Mouse (Mus musculus): ENCODE measurements around the gene Hist1h4n. TPM values are rescaled to one million over a fixed set of nuclear protein-coding genes. Genes with fewer than 3 reads are reported as not detected.
"Not testable (repeated sequence)": the region's sequence is repeated elsewhere in the genome, so short reads cannot be mapped to it uniquely, and the experiment has no call there.

The Hist1h4n gene
- 32.2 and 38.8 TPM in 2 replicates for polyA plus RNA-seq (2012; rRNA removed)

DNA sequence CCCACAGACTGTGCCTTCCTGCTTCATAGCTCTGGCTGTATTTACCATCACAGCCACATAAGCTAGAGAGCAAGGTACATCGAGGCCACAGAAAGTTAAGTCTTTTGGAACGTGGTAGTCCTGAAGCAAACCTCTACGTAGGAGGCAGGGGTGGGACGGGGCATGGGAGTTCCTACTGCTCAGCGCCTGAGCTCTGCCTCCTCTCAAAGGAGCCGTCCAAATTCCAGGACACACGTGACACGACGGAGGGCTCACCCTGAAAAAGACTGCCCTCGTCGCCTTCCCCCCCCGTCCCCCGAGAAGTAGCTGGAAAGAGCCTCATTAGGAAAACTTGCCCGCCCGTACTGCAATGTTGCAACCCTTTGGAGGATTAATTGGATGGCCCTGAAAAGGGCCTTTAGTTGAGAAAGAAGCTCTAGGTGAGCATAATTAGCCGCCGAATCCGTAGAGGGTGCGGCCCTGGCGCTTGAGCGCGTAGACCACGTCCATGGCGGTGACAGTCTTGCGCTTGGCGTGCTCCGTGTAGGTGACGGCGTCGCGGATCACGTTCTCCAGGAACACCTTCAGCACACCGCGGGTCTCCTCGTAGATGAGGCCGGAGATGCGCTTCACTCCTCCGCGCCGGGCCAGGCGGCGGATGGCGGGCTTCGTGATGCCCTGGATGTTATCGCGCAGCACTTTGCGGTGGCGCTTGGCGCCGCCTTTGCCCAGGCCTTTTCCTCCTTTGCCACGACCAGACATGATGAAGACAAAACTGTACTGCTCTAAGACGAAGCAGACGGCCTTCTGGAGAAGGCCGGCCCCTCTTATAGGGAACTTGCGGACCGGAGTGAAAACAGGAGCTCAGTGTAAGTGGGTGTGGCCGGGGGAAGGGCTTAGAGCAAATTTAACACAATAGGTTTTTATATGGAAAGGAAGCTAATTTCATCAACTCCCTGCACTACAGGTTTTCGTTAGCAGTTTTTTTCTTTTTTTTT, at the start of gene Hist1h4n:
Gene Hist1h4n, minus strand, starts transcription at position 779 of the 977 bp plus-strand sequence.
- H3K27ac ChIP-seq (ENCODE audit: control insufficient read depth, insufficient read depth, low read depth, low read length); H3K4me1 ChIP-seq (ENCODE audit: control insufficient read depth, insufficient read depth, low read length); H3K4me3 ChIP-seq (ENCODE audit: control insufficient read depth, low read depth, low read length); H3K27me3 ChIP-seq (ENCODE audit: control insufficient read depth, insufficient read depth, low read length); H3K36me3 ChIP-seq (ENCODE audit: control insufficient read depth, insufficient read depth, low read length): not testable (repeated sequence)

DNA sequence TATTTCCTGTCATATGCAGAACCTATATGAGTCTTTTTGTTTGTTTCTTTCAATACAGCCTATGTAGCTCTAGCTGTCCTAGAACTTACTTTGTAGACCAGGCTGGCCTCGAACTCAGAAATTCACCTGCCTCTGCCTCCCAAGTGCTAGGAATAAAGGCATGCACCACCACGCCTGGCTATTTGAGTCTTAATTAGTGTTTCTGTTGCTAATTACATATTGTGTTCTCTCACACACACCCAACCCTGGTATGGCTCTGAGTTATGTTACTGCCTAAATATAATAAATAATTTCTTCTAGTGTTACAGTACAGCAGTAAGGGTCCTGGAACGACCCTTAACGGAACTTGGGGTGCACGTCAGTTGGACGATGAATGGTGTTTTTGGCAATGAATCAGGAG, 48.7 kb upstream of the Hist1h4n start:
- H3K4me3 ChIP-seq (ENCODE audit: control insufficient read depth, low read depth, low read length): no peak overlapping the region
- H3K36me3 ChIP-seq (ENCODE audit: control insufficient read depth, insufficient read depth, low read length): no peaks in the 10 kb centered on the region
- no peaks in the 10 kb centered on the region; the same call in 1 of the 2 replicates for H3K4me1 ChIP-seq (ENCODE audit: control insufficient read depth, insufficient read depth, low read length)
- no peaks in the 10 kb centered on the region for H3K27me3 ChIP-seq (ENCODE audit: control insufficient read depth, insufficient read depth, low read length)
- no peak overlapping the region for H3K27ac ChIP-seq (ENCODE audit: control insufficient read depth, insufficient read depth, low read depth, low read length)
- no peak for TF ChIP-seq CTCF (IDR thresholded peaks at IDR 0.05; ENCODE audit: control insufficient read depth, insufficient read depth, insufficient replicate concordance, low read depth, low read length)
- no peak for TF ChIP-seq POLR2A (IDR thresholded peaks at IDR 0.05; ENCODE audit: control insufficient read depth, low read depth, low read length)

DNA sequence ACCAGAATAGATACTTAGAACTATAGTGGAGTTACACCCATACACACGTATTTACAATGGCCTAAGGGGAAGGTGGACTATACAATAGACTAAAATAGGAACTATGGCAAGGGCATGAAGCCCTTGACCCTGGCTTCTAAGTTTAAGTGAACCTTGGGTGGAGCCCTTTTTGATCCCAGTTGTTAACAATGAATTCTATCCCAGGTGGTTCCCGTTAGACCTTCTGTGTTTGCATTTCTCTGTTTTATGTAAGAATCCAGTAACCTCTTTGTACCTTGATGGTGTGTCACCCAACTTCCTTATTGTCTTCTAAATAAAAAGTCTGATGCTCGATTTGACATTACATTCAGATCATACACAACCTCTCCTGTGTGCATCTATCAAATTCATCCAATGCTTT, 33.5 kb upstream of the Hist1h4n start:
- not testable (repeated sequence) for H3K4me1 ChIP-seq (ENCODE audit: control insufficient read depth, insufficient read depth, low read length); H3K36me3 ChIP-seq (ENCODE audit: control insufficient read depth, insufficient read depth, low read length); H3K27ac ChIP-seq (ENCODE audit: control insufficient read depth, insufficient read depth, low read depth, low read length); H3K4me3 ChIP-seq (ENCODE audit: control insufficient read depth, low read depth, low read length); H3K27me3 ChIP-seq (ENCODE audit: control insufficient read depth, insufficient read depth, low read length)

DNA sequence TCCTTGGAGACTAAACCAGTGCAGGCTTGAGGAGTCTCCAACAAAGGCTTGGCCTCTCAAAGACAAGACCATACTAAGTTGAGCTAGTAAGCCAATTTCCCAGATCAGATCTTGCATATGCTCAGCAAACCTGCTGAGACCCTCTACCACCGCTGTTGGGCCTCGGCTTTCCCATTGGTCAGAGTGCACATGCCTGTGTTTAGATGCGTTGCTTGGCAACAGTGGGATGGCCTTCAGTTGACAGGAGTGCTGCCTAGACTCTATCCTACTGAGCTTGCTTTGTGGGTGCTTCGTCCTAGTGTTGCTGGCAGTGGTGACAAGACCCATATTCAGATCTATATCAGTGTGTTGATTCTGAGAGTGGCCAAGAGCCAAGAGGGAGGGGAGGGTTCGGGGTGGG, 29.6 kb upstream of the Hist1h4n start:
- TF ChIP-seq CTCF (IDR thresholded peaks at IDR 0.05; ENCODE audit: control insufficient read depth, insufficient read depth, insufficient replicate concordance, low read depth, low read length): no peak
- peak; percentile 80; the same call in 1 of the 2 replicates for TF ChIP-seq POLR2A (IDR thresholded peaks at IDR 0.05; ENCODE audit: control insufficient read depth, low read depth, low read length)
- Histone ChIP-seq H3K4me1 (ENCODE audit: control insufficient read depth, insufficient read depth, low read length) (no peaks in the 10 kb centered on the region; the same call in none of the 2 replicates), H3K36me3 (ENCODE audit: control insufficient read depth, insufficient read depth, low read length) (no peaks in the 10 kb centered on the region), H3K27ac (ENCODE audit: control insufficient read depth, insufficient read depth, low read depth, low read length) (no peak overlapping the region), H3K4me3 (ENCODE audit: control insufficient read depth, low read depth, low read length) (no peak overlapping the region; the same call in 1 of the 2 replicates), H3K27me3 (ENCODE audit: control insufficient read depth, insufficient read depth, low read length) (no peaks in the 10 kb centered on the region)

DNA sequence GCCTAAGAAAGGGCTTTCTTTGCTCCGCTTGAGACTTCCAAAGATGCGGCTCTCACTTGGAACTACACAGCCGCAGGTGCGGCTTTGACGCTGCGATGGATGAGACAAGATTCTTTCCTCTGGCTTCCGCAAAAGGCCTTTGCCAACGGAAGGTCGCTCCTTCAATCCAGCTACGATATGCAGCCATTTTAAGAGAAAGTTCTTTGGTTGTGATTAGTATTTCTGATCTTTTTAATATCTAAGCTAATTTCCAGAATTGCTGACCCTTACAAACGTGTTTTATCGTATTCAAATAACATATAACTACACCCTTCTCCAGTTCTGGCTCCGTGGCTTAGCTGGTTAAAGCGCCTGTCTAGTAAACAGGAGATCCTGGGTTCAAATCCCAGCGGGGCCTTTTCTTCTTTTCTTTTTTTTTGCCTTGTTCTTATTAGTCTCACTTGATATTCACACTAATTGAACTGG, 23.7 kb upstream of the Hist1h4n start:
- H3K27me3 ChIP-seq (ENCODE audit: control insufficient read depth, insufficient read depth, low read length): no peaks in the 10 kb centered on the region
- H3K36me3 ChIP-seq (ENCODE audit: control insufficient read depth, insufficient read depth, low read length): no peaks in the 10 kb centered on the region
- H3K4me3 ChIP-seq (ENCODE audit: control insufficient read depth, low read depth, low read length): peak overlapping the region; percentile 70
- TF ChIP-seq POLR2A (IDR thresholded peaks at IDR 0.05; ENCODE audit: control insufficient read depth, low read depth, low read length) (no peak), CTCF (IDR thresholded peaks at IDR 0.05; ENCODE audit: control insufficient read depth, insufficient read depth, insufficient replicate concordance, low read depth, low read length) (no peak)
- H3K4me1 ChIP-seq (ENCODE audit: control insufficient read depth, insufficient read depth, low read length): no peaks in the 10 kb centered on the region; the same call in 1 of the 2 replicates
- no peak overlapping the region for H3K27ac ChIP-seq (ENCODE audit: control insufficient read depth, insufficient read depth, low read depth, low read length)

DNA sequence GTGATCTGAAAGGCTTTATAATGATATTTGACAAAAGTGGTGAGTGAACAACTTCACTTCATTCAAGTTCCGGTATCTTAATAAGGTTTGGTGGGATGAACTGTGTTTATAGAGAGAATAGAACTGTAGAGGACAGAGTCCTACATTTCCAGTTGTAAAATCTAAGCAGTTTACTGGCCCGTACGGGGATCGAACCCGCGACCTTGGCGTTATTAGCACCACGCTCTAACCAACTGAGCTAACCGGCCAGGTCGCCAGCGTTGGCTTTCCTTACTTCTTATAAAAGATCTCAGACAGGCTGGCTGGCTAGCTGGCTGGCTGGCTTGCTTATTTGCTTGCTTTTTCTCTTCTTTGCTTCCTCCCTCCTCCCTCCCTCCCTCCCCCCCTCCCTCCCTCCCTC, 23.1 kb upstream of the Hist1h4n start:
- Histone ChIP-seq H3K27ac (ENCODE audit: control insufficient read depth, insufficient read depth, low read depth, low read length) (no peak overlapping the region), H3K27me3 (ENCODE audit: control insufficient read depth, insufficient read depth, low read length) (no peaks in the 10 kb centered on the region), H3K4me1 (ENCODE audit: control insufficient read depth, insufficient read depth, low read length) (no peaks in the 10 kb centered on the region; the same call in 1 of the 2 replicates), H3K36me3 (ENCODE audit: control insufficient read depth, insufficient read depth, low read length) (no peaks in the 10 kb centered on the region), H3K4me3 (ENCODE audit: control insufficient read depth, low read depth, low read length) (no peak overlapping the region)
- TF ChIP-seq POLR2A (IDR thresholded peaks at IDR 0.05; ENCODE audit: control insufficient read depth, low read depth, low read length) (no peak), CTCF (IDR thresholded peaks at IDR 0.05; ENCODE audit: control insufficient read depth, insufficient read depth, insufficient replicate concordance, low read depth, low read length) (no peak)

DNA sequence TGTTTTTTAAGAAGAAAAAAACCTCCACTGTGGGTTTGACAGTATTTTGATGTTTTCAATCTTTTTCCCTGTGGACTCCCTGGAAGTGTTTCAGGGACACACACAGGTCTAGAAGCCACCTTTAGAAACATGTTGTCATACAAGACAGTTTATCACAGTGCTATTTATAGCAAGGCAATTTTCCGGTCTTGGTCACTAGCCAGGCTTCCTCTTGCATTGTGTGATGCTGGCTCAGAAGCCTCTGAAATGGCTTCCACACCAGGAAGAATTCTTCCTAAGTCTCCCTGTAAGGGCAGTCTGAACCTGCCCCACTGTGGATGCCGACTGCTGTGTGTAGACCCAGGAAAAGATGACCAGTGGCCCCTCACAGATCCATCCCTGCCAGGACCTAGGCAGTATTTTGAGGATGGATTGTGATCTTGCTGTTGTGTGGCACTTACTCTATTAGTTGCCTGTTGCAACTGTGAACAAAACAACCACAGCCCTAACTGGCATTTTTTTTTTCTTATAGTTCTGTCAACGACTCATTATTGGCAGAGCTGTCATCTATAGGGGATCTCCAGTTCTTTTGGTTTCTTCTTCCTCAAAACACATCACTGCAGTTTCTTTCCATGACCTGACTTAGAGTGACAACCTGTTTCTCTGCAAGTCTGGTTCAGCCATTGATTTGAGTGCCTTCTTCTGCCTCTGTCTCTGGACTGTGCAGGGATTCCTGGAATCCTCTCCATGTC, 20.4 kb upstream of the Hist1h4n start:
- Histone ChIP-seq H3K4me3 (ENCODE audit: control insufficient read depth, low read depth, low read length) (no peak overlapping the region), H3K4me1 (ENCODE audit: control insufficient read depth, insufficient read depth, low read length) (no peaks in the 10 kb centered on the region; the same call in 1 of the 2 replicates), H3K27ac (ENCODE audit: control insufficient read depth, insufficient read depth, low read depth, low read length) (no peak overlapping the region), H3K36me3 (ENCODE audit: control insufficient read depth, insufficient read depth, low read length) (no peaks in the 10 kb centered on the region), H3K27me3 (ENCODE audit: control insufficient read depth, insufficient read depth, low read length) (no peaks in the 10 kb centered on the region)
- TF ChIP-seq POLR2A (IDR thresholded peaks at IDR 0.05; ENCODE audit: control insufficient read depth, low read depth, low read length) (no peak), CTCF (IDR thresholded peaks at IDR 0.05; ENCODE audit: control insufficient read depth, insufficient read depth, insufficient replicate concordance, low read depth, low read length) (no peak)

DNA sequence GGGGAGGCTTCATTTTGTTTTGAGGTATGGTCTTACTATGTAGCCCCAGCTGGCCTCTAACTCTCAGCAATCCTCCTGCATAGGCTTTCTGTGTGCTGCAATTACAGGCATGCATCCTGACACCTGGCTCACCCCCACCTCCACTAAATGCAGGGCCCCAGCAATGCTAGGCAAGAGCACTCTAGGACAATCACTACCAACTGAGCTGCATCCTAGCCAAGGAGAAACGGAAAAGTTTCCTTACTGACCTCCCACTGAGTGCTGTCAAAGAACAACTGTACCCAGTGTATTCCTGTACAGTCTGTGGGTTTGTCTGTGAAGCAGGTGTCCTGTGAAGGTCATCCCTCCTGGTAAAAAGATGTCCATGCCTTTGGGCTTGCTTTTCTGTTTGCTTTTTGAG, 18.7 kb upstream of the Hist1h4n start:
- H3K36me3 ChIP-seq (ENCODE audit: control insufficient read depth, insufficient read depth, low read length); H3K27ac ChIP-seq (ENCODE audit: control insufficient read depth, insufficient read depth, low read depth, low read length); H3K4me3 ChIP-seq (ENCODE audit: control insufficient read depth, low read depth, low read length); H3K4me1 ChIP-seq (ENCODE audit: control insufficient read depth, insufficient read depth, low read length); H3K27me3 ChIP-seq (ENCODE audit: control insufficient read depth, insufficient read depth, low read length): not testable (repeated sequence)
